Mouse (Mus musculus) olfactory bulb, adult 2 months (tissue): ENCODE results near the gene Cnn2.

Source experiments
- CTCF ChIP-seq: fragments of 200-500 bp; IDR thresholded peaks from 2 replicates; pipeline ENCODE4 v1.5.1; 2012; ENCODE audit warnings: low read depth, mild to moderate bottlenecking, low read length, moderate library complexity; ENCODE audit not compliant: insufficient read depth
- POLR2A ChIP-seq: fragments of 200-500 bp; IDR thresholded peaks from 2 replicates; pipeline ENCODE4 v1.6.1; 2012; ENCODE audit warnings: mild to moderate bottlenecking, low read depth, low read length, moderate library complexity; ENCODE audit not compliant: insufficient read depth

DNA sequence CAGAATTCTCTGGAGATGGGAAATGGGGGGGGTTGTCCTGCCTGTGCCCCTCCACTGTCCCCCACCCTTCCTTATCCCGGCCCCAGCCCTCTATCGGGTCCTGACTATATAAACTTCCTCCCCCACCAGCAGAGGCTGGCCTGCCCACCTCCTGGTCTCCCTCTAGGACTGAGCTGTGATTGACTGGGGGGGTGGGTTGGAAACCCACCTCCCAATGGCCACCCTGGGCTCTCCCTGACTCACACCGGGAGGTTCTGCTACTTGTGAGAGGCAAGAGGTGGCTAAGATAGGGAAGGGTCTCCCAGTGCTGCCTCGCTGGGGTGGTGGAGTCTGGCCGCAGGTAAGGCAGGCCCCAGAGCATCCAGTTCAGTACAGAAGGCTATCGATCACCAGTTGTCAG is 40.9 kb upstream of the Cnn2 start:
- TF ChIP-seq CTCF (no peak), POLR2A (no peak)
